Mouse (Mus musculus): Measurements from ENCODE around the gene Fkrp. TPM values are rescaled to one million over a fixed set of nuclear protein-coding genes. Genes with fewer than 3 reads are reported as not detected.

The Fkrp gene
- polyA plus RNA-seq, 1 experiment from 2014 or later: 25.4 TPM

DNA sequence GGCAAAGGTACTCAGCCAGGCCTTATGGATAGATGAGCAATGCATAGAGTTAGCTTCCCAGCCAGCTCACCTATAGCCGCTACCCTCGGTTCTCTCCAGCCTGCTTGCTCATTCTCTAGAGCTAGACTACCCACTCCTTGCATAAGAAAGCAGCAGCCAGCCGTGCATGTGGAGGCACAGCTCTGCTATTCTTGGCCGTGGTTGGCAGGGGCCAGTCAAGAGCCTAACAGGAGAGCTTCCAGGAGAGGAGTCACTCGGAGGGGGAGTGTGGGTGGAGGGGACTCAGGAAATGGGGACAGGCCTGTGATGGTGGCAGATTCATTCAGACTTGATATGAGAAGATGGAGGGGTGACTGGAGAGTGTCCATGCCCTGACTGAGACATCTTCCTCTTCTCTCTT lies 7.2 kb upstream of the Fkrp start:
- no peak overlapping the region for H3K4me2 ChIP-seq (ENCODE audit: low read depth, severe bottlenecking)
- no peaks in the 10 kb centered on the region for H3K27me3 ChIP-seq (ENCODE audit: control insufficient read depth, insufficient read depth, low read length)
- ATAC-seq (ENCODE audit: insufficient number of reproducible peaks, low FRiP score, low TSS enrichment, low read depth) (no peak), DNase-seq (ENCODE audit: low spot score) (no peak)
- no peaks in the 10 kb centered on the region for H3K9me3 ChIP-seq (ENCODE audit: control insufficient read depth, low read length)
- no peak overlapping the region for H3K27ac ChIP-seq (replicated peaks; ENCODE audit: low read depth, low read length)
- peaks cover 6% of the 10 kb centered on the region for H3K4me1 ChIP-seq (ENCODE audit: control insufficient read depth, insufficient read depth, low read length)
- no peak overlapping the region for H3K9ac ChIP-seq (ENCODE audit: low read length)
- H3K4me3 ChIP-seq (ENCODE audit: low read depth, low read length): no peak overlapping the region
- WGBS: 77% methylated on average over 5 of the region's 5 CpGs
- H3K36me3 ChIP-seq (ENCODE audit: control insufficient read depth, insufficient read depth, low read length): peaks cover 24% of the 10 kb centered on the region

DNA sequence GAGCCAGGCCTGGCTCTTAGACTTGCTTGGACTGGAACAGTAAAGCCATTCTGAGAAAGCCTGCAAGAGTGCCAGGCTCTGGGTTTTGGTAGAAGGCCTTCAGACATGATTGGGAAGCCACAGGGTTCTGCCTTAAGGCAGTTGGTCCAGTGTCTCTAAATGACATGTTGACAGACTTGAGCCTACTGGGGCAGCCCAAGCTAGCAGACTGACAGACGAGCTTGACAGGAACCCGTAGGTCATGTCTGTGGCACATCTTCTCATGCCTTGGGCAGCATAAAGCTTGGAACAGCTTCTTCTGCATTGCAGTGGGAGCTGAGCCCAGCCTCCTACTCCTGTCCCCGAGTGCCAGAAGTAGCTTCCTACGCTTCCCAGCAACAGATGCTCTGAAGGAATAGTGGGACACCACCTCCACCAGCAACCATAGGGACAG lies 5.2 kb upstream of the Fkrp start:
- no peaks in the 10 kb centered on the region for H3K9me3 ChIP-seq (ENCODE audit: control insufficient read depth, low read length)
- no peak overlapping the region for H3K27ac ChIP-seq (replicated peaks; ENCODE audit: low read depth, low read length)
- no peak for ATAC-seq (ENCODE audit: insufficient number of reproducible peaks, low FRiP score, low TSS enrichment, low read depth)
- no peaks in the 10 kb centered on the region for H3K27me3 ChIP-seq (ENCODE audit: control insufficient read depth, insufficient read depth, low read length)
- peaks cover 21% of the 10 kb centered on the region for H3K36me3 ChIP-seq (ENCODE audit: control insufficient read depth, insufficient read depth, low read length)
- no peak for DNase-seq (ENCODE audit: low spot score)
- peaks cover 21% of the 10 kb centered on the region for H3K4me1 ChIP-seq (ENCODE audit: control insufficient read depth, insufficient read depth, low read length)
- H3K4me3 ChIP-seq (ENCODE audit: low read depth, low read length): no peak overlapping the region
- WGBS: 72% methylated on average over 4 of the region's 4 CpGs
- H3K4me2 ChIP-seq (ENCODE audit: low read depth, severe bottlenecking): no peak overlapping the region
- H3K9ac ChIP-seq (ENCODE audit: low read length): no peak overlapping the region

DNA sequence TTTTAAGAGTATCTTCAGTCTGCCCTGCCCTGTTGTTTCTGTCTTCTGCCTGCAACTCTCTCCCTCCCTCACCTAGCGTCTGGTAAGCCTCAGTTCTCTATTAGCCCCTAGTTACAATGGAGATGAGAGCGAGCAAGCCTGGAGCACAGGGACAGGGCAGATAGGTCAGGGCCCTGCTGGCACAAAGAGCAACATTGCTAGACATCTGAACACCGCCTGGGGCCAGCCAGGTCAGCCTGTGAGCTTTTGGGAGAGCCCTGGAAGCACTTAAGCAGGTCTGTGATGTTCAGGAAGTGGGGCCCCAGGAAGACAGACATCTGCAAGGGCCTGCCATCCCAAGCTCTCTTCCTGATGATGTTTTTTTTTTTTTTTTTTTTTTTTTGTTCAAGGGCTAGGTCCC lies 4.6 kb upstream of the Fkrp start:
- ATAC-seq (ENCODE audit: insufficient number of reproducible peaks, low FRiP score, low TSS enrichment, low read depth): no peak
- H3K9ac ChIP-seq (ENCODE audit: low read length): no peak overlapping the region
- no peak for DNase-seq (ENCODE audit: low spot score)
- no peak overlapping the region for H3K4me2 ChIP-seq (ENCODE audit: low read depth, severe bottlenecking)
- WGBS: 9% methylated on average over 3 of the region's 3 CpGs
- peaks cover 21% of the 10 kb centered on the region for H3K4me1 ChIP-seq (ENCODE audit: control insufficient read depth, insufficient read depth, low read length)
- no peak overlapping the region for H3K4me3 ChIP-seq (ENCODE audit: low read depth, low read length)
- no peaks in the 10 kb centered on the region for H3K27me3 ChIP-seq (ENCODE audit: control insufficient read depth, insufficient read depth, low read length)
- no peak overlapping the region for H3K27ac ChIP-seq (replicated peaks; ENCODE audit: low read depth, low read length)
- H3K9me3 ChIP-seq (ENCODE audit: control insufficient read depth, low read length): no peaks in the 10 kb centered on the region
- peaks cover 17% of the 10 kb centered on the region for H3K36me3 ChIP-seq (ENCODE audit: control insufficient read depth, insufficient read depth, low read length)

DNA sequence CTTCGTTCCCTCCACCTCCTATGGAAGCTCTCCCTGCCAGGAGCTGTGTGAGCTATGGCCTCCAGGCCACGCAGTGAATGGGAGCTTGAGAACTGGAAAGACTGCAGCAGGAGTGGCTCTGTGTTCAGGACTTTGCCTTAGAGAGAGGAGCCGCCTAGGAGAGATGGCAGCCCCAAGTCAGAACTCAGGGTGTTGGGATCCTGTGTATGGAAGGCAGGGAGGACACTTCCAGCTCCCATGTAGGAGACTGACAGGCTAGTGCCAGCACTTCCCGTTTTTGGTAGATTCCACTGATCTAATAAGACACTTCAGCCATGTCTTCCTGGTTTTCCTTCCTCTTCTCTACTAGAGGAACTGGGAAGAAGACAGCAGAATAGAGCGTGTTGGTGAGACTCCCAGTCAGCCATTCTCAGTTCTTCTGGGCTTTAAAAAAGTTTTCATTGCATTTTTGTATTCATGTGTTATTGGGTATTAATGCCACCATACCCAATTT lies 3.8 kb upstream of the Fkrp start:
- H3K9ac ChIP-seq (ENCODE audit: low read length): no peak overlapping the region
- H3K4me2 ChIP-seq (ENCODE audit: low read depth, severe bottlenecking): no peak overlapping the region
- peaks cover 25% of the 10 kb centered on the region for H3K4me1 ChIP-seq (ENCODE audit: control insufficient read depth, insufficient read depth, low read length)
- 72% methylated on average over 5 of the region's 5 CpGs for WGBS
- H3K9me3 ChIP-seq (ENCODE audit: control insufficient read depth, low read length): no peaks in the 10 kb centered on the region
- H3K27ac ChIP-seq (replicated peaks; ENCODE audit: low read depth, low read length): no peak overlapping the region
- no peak overlapping the region for H3K4me3 ChIP-seq (ENCODE audit: low read depth, low read length)
- H3K36me3 ChIP-seq (ENCODE audit: control insufficient read depth, insufficient read depth, low read length): peaks cover 10% of the 10 kb centered on the region
- ATAC-seq (ENCODE audit: insufficient number of reproducible peaks, low FRiP score, low TSS enrichment, low read depth): no peak
- no peaks in the 10 kb centered on the region for H3K27me3 ChIP-seq (ENCODE audit: control insufficient read depth, insufficient read depth, low read length)
- no peak for DNase-seq (ENCODE audit: low spot score)

DNA sequence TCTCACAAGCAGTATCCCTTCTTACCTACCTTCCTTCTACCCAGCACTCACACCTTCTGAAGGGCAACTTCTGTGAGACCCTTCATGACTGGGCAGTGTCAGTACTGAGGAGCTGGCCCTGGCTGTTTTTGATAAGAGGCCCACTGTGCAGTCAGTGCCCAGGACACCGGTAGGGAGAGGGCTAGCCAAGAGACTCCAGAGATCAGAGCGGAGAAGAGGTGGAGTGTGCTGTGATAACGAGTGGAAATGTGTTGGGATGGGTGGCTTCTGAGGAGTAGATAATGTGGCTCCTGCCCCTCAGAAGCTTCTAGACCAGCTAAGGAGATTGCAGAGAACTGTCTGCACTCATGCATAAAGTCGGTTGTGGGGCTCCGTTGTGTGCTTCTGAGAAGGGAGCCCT lies 3.3 kb upstream of the Fkrp start:
- H3K4me1 ChIP-seq (ENCODE audit: control insufficient read depth, insufficient read depth, low read length): peaks cover 28% of the 10 kb centered on the region
- WGBS: 87% methylated on average over 5 of the region's 5 CpGs

DNA sequence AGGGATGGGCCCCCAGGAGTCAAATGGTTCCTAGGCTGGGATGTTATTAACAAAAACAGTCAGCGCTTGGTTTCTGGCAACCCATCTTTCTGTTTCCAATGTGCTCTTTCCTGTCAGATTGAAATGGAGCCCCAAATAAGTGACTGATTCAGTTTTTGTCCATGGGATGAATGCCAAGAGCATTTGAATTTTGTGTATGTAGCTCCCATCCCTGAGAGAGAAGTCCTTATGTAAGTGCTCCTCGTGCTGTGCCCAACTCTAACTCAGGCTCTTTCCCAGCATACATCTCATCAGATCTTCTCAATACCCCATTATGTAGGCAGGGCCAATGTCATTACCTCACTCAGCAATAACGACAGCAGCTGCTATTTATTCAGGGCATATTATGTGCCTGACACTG lies 1.2 kb upstream of the Fkrp start:
- Histone ChIP-seq H3K4me1 (ENCODE audit: control insufficient read depth, insufficient read depth, low read length) (peaks cover 28% of the 10 kb centered on the region), H3K27me3 (ENCODE audit: control insufficient read depth, insufficient read depth, low read length) (no peaks in the 10 kb centered on the region), H3K27ac (replicated peaks; ENCODE audit: low read depth, low read length) (no peak overlapping the region), H3K9me3 (ENCODE audit: control insufficient read depth, low read length) (no peaks in the 10 kb centered on the region), H3K4me3 (ENCODE audit: low read depth, low read length) (peak overlapping the region; percentile 93), H3K9ac (ENCODE audit: low read length) (peak overlapping the region; percentile 99; the same call in 1 of the 2 replicates), H3K4me2 (ENCODE audit: low read depth, severe bottlenecking) (peak overlapping the region; percentile 93), H3K36me3 (ENCODE audit: control insufficient read depth, insufficient read depth, low read length) (peaks cover 2% of the 10 kb centered on the region)
- WGBS: 75% methylated on average over 3 of the region's 3 CpGs
- DNase-seq (ENCODE audit: low spot score): no peak
- no peak for ATAC-seq (ENCODE audit: insufficient number of reproducible peaks, low FRiP score, low TSS enrichment, low read depth)

More for the DNA sequence above, 3.3 kb upstream of the Fkrp start:
- DNase-seq (ENCODE audit: low spot score) (no peak), ATAC-seq (ENCODE audit: insufficient number of reproducible peaks, low FRiP score, low TSS enrichment, low read depth) (no peak)
- Histone ChIP-seq H3K4me2 (ENCODE audit: low read depth, severe bottlenecking) (no peak overlapping the region), H3K27ac (replicated peaks; ENCODE audit: low read depth, low read length) (no peak overlapping the region), H3K36me3 (ENCODE audit: control insufficient read depth, insufficient read depth, low read length) (peaks cover 10% of the 10 kb centered on the region), H3K9ac (ENCODE audit: low read length) (no peak overlapping the region), H3K9me3 (ENCODE audit: control insufficient read depth, low read length) (no peaks in the 10 kb centered on the region), H3K27me3 (ENCODE audit: control insufficient read depth, insufficient read depth, low read length) (no peaks in the 10 kb centered on the region), H3K4me3 (ENCODE audit: low read depth, low read length) (no peak overlapping the region)

DNA sequence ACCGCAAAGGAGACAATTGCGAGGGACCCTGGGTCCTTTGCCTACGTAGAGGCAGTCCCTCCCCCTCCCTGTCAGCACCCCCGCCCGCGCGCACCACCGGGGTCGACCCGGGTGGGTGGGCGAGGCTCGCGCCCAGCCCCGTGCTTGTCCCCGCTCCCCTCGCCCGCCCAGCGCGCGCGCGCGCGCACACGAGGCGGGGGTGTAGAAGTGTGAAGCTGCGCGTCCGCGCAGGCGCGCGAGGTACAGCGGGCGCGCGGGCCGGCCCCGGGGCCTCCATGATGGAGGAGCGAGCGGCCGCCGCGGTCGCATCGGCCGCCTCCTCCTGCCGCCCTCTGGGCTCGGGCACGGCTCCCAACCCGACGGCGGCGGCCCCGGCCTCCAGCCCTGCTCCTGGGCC lies 456 bp downstream of the Fkrp start:
- Histone ChIP-seq H3K4me2 (ENCODE audit: low read depth, severe bottlenecking) (peak overlapping the region; percentile 93), H3K9me3 (ENCODE audit: control insufficient read depth, low read length) (no peaks in the 10 kb centered on the region), H3K27ac (replicated peaks; ENCODE audit: low read depth, low read length) (peak overlapping the region; percentile 99), H3K9ac (ENCODE audit: low read length) (peak overlapping the region; percentile 99), H3K4me3 (ENCODE audit: low read depth, low read length) (peak overlapping the region; percentile 93), H3K4me1 (ENCODE audit: control insufficient read depth, insufficient read depth, low read length) (peaks cover 32% of the 10 kb centered on the region), H3K36me3 (ENCODE audit: control insufficient read depth, insufficient read depth, low read length) (no peaks in the 10 kb centered on the region; the same call in 1 of the 2 replicates), H3K27me3 (ENCODE audit: control insufficient read depth, insufficient read depth, low read length) (peaks cover 6% of the 10 kb centered on the region)
- ATAC-seq (ENCODE audit: insufficient number of reproducible peaks, low FRiP score, low TSS enrichment, low read depth) (peak; percentile 52), DNase-seq (ENCODE audit: low spot score) (peak; percentile 88)
- 0% methylated on average over 39 of the region's 55 CpGs for WGBS

DNA sequence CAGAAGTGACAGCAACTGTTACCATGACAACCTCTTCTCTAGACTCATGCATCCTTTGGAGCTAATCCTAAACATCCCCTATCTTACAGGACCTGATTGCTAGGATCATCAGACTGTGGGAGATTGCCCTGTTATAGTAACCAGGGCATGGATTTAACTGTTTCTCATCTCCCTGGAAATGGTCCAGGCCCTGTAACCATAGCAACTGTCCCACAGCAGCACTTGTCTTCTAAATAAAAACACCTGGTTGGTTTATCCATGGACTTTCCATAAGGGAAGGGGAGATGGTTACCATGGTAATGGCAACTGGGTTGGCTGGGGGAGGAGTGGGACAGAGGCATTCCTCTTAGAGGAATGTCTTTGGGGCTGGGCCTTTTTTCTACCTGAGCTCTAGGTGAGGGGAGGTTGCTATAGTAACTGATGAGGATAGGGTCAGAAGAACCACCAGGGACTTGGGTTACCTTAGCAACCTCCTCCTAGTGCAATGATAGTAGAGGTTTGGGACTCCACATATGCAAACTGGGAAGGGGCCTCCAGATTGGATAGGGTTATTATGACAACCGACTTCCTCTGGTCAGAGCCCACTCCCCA lies 1.1 kb downstream of the Fkrp start, which contains the start of gene Strn4:
Gene Strn4 (plus strand): TSS at position 539 of the 591 bp plus-strand sequence.
- H3K4me1 ChIP-seq (ENCODE audit: control insufficient read depth, insufficient read depth, low read length): peaks cover 37% of the 10 kb centered on the region
- H3K9ac ChIP-seq (ENCODE audit: low read length): peak within 1 kb of the TSS; percentile 99
- peaks cover 12% of the 10 kb centered on the region for H3K27me3 ChIP-seq (ENCODE audit: control insufficient read depth, insufficient read depth, low read length)
- H3K4me3 ChIP-seq (ENCODE audit: low read depth, low read length): peak within 1 kb of the TSS; percentile 93
- ATAC-seq (ENCODE audit: insufficient number of reproducible peaks, low FRiP score, low TSS enrichment, low read depth) (peak; percentile 67), DNase-seq (ENCODE audit: low spot score) (peak; percentile 75)
- H3K4me2 ChIP-seq (ENCODE audit: low read depth, severe bottlenecking): peak within 1 kb of the TSS; percentile 93
- H3K27ac ChIP-seq (replicated peaks; ENCODE audit: low read depth, low read length): peak within 1 kb of the TSS; percentile 99
- no peaks in the 10 kb centered on the region for H3K9me3 ChIP-seq (ENCODE audit: control insufficient read depth, low read length)
- WGBS: 3% methylated on average over 1 of the region's 1 CpGs
- H3K36me3 ChIP-seq (ENCODE audit: control insufficient read depth, insufficient read depth, low read length): no peaks in the 10 kb centered on the region; the same call in 1 of the 2 replicates
